1 mouse cellular context compared by ENCODE assay signal in the genomic region with DNA sequence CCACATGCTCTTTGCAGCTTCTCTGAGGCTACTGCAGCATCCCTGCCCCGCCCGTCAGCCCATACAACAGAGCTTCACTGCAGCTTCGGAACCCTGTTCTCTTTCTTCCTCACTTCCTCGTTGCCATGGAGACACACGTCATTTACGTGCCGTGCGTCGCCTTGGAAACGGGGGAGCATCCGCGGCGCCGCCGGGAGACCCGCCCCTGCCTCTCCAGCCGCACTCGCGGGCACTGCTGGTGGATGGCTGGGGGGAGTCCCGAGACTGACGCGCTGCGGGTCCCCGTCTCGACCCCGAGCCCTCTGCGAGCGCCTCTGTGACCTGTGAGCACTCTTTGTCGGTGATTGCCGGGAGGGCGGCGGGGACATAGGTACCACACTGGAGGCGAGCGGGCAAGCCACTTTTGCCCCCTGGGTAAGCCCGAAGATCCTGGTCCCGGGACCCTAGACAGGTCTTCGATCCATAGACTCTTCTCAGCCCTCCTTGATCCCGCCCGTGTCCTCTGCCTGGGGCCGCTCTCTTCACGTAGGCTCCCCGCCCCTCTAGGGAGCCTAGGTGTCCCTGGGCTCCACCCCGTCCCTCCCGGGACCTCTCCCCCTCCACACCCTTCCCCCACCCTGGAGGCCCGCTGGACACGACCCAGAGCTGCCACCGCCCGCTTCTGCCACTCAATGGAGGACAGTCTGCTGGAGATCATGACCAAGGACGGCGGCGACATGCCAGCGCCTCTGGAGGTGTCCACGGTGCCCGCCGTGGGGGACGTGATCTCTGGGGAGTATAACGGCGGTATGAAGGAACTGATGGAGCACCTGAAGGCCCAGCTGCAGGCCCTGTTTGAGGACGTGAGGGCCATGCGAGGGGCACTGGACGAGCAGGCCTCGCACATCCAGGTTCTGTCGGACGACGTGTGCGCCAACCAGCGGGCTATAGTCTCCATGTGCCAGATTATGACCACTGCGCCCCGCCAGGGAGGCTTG.
TF ChIP-seq lines count a peak whose summit lies in the region.

No protein-coding gene starts in this region.

TF ChIP-seq in CH12.LX, 34 proteins besides CTCF, POLR2A, EP300 and RAD21:
- TF ChIP-seq SIN3A (IDR thresholded peaks at IDR 0.05; ENCODE audit: low read length) = no peak
- no peak for TF ChIP-seq TBP (conservative IDR thresholded peaks at IDR 0.05; ENCODE audit: low read depth, low read length)
- TF ChIP-seq ELF1 (IDR thresholded peaks at IDR 0.05; ENCODE audit: low read depth, low read length) = peak; percentile 69
- TF ChIP-seq MXI1 (IDR thresholded peaks at IDR 0.05; ENCODE audit: low read depth, low read length) = peak; percentile 98
